22 mouse cellular contexts compared by ENCODE assay signal in the genomic region with DNA sequence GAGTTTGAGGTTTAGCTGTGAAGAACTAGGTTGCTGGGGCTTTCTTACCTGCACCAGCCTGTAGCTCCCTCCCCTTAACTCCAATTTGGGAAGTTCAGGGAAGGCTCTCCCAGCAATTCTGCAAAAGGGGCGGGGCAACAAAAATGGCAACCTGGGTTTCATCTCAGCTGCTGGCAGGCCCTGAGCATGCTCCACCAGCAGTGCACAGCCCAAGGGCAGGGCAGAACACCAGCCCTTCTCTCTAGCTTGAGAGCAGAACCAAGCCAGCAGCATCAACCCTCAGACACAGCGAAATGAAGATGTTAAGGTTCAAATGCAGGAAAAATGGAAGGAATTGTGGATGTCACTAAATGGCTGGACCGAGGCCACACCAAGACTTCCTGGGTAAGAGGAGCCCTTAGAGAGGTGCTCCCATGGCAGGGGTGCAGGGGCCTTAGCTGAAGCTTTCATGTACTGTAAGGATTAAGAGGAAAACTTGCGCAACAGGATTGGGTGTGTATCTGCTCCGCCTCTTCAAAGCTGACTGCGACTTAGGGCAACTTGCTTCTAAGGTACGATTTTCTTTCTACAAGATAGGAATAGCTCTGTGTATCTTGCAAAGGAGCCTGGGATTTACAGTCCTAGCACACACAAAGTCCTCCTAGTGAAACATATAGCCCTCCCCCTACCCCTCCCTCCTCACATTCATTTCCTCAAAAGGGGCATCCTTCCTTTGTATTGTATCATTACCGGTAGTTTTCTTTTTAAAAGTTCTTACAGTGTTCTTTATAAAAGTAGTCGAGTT.
DNase-seq lines count a peak whose midpoint lies in the region; ATAC-seq and TF ChIP-seq lines count a peak whose summit lies in the region.
"Had no signal": no experiment of that assay in that cellular context is flagged by ENCODE, and none has a peak within 500 bp of the region (broad histone marks: within the 10 kb centered on the region; RNA-seq: fewer than 3 reads in every experiment).

No protein-coding gene starts in this region.

- H3K36me3 ChIP-seq in hindbrain, embryonic 10.5 days = no peaks in the 10 kb centered on the region
- no peaks in the 10 kb centered on the region for H3K36me3 ChIP-seq in hindbrain, embryonic 11.5 days (ENCODE audit: control insufficient read depth, insufficient read depth, low read length)
- H3K36me3 ChIP-seq in E14TG2a.4 (ENCODE audit: insufficient read depth, low read length) (no peaks in the 10 kb centered on the region), myocyte (ENCODE audit: control insufficient read depth, insufficient read depth) (no peaks in the 10 kb centered on the region)
- no peaks in the 10 kb centered on the region for H3K36me3 ChIP-seq in embryonic facial prominence, embryonic 14.5 days (ENCODE audit: control insufficient read depth, insufficient read depth, low read length)
- H3K36me3 ChIP-seq in liver, postnatal 0 days (replicated peaks; ENCODE audit: insufficient read depth, low read length) = no peaks in the 10 kb centered on the region
- H3K36me3 ChIP-seq: limb, embryonic 12.5 days; neural tube, embryonic 15.5 days had no signal

- TF ChIP-seq CTCF in E14TG2a.4 (conservative IDR thresholded peaks at IDR 0.05; ENCODE audit: low read length) = no peak
- TF ChIP-seq CTCF in liver, postnatal 0 days (IDR thresholded peaks at IDR 0.05; ENCODE audit: low read depth) = no peak

- no peak overlapping the region for H3K4me3 ChIP-seq in hindbrain, embryonic 10.5 days
- no peak overlapping the region for H3K4me3 ChIP-seq in hindbrain, embryonic 11.5 days (ENCODE audit: low read depth, low read length)
- H3K4me3 ChIP-seq in E14TG2a.4 (replicated peaks; ENCODE audit: low read length) (peak overlapping the region; percentile 32; the same call in 1 of the 2 replicates), myocyte (no peak overlapping the region)
- no peak overlapping the region for H3K4me3 ChIP-seq in embryonic facial prominence, embryonic 14.5 days (ENCODE audit: low read depth, low read length)
- H3K4me3 ChIP-seq in liver, postnatal 0 days (ENCODE audit: low read depth, low read length) = no peak overlapping the region
- H3K4me3 ChIP-seq: forebrain, embryonic 13.5 days; heart, adult 2 months; limb, embryonic 12.5 days; megakaryocyte, embryonic 14.5 days; neural tube, embryonic 15.5 days had no signal

- TF ChIP-seq EP300 in liver, postnatal 0 days (IDR thresholded peaks at IDR 0.05; ENCODE audit: low read depth) = no peak

- no peak overlapping the region for H3ac ChIP-seq in myocyte (ENCODE audit: control insufficient read depth, insufficient read length)

- no peak for DNase-seq in hindbrain, embryonic 10.5 days (ENCODE audit: low spot score)
- no peak for DNase-seq in hindbrain, embryonic 11.5 days (ENCODE audit: low spot score)
- peak; percentile 79 for DNase-seq in embryonic facial prominence, embryonic 14.5 days (ENCODE audit: low spot score)
- DNase-seq in right cerebral cortex, adult 18-20 months = no peak
- DNase-seq in liver, postnatal 0 days = no peak
- no peak for DNase-seq in kidney, postnatal 14 days
- DNase-seq: B cell, adult 2 months; cerebellum, adult 11-12 months; cerebellum, postnatal 14 days; gastrocnemius, postnatal 25 days; heart, adult 2 months; midbrain, embryonic 14.5 days; right cerebral cortex, postnatal 25 days; thymus, postnatal 36 days had no signal

- no peak for ATAC-seq in hindbrain, embryonic 11.5 days (ENCODE audit: low FRiP score)
- ATAC-seq in embryonic facial prominence, embryonic 14.5 days (ENCODE audit: low read depth) = peak; percentile 67; the same call in 1 of the 2 replicates
- ATAC-seq in liver, postnatal 0 days = no peak
- ATAC-seq: forebrain, embryonic 13.5 days had no signal

- no peak for TF ChIP-seq POLR2A in myocyte (IDR thresholded peaks at IDR 0.05; ENCODE audit: insufficient read length, low read depth)

- H3K9me3 ChIP-seq in hindbrain, embryonic 10.5 days = no peaks in the 10 kb centered on the region
- H3K9me3 ChIP-seq in hindbrain, embryonic 11.5 days (ENCODE audit: control insufficient read depth, low read length) = no peaks in the 10 kb centered on the region
- H3K9me3 ChIP-seq in E14TG2a.4 (ENCODE audit: low read length) = no peaks in the 10 kb centered on the region
- no peaks in the 10 kb centered on the region for H3K9me3 ChIP-seq in embryonic facial prominence, embryonic 14.5 days (ENCODE audit: control insufficient read depth, low read length)
- H3K9me3 ChIP-seq in liver, postnatal 0 days (ENCODE audit: low read length) = no peaks in the 10 kb centered on the region
- H3K9me3 ChIP-seq: forebrain, embryonic 13.5 days; limb, embryonic 12.5 days; neural tube, embryonic 15.5 days had no signal

- H3K4me2 ChIP-seq in hindbrain, embryonic 11.5 days (replicated peaks; ENCODE audit: low read depth, low read length) = no peak overlapping the region
- H3K4me2 ChIP-seq in embryonic facial prominence, embryonic 14.5 days (ENCODE audit: low read depth, low read length) = no peak overlapping the region; the same call in 1 of the 2 replicates
- no peak overlapping the region for H3K4me2 ChIP-seq in myocyte (ENCODE audit: low read depth)
- H3K4me2 ChIP-seq in liver, postnatal 0 days (ENCODE audit: low read depth, low read length) = no peak overlapping the region
- H3K4me2 ChIP-seq: hindbrain, embryonic 14.5 days; limb, embryonic 12.5 days; neural tube, embryonic 15.5 days had no signal

- H3K27ac ChIP-seq in hindbrain, embryonic 10.5 days = peak overlapping the region; percentile 36; the same call in 1 of the 2 replicates
- no peak overlapping the region for H3K27ac ChIP-seq in hindbrain, embryonic 11.5 days (ENCODE audit: low read depth, low read length)
- no peak overlapping the region; the same call in 1 of the 2 replicates for H3K27ac ChIP-seq in embryonic facial prominence, embryonic 14.5 days (replicated peaks; ENCODE audit: low read depth, low read length)
- no peak overlapping the region for H3K27ac ChIP-seq in liver, postnatal 0 days (ENCODE audit: low read depth)
- H3K27ac ChIP-seq: hindbrain, embryonic 14.5 days; liver, embryonic 14.5 days; neural tube, embryonic 15.5 days had no signal

- no peaks in the 10 kb centered on the region for H3K79me2 ChIP-seq in myocyte (ENCODE audit: control insufficient read depth, insufficient read depth)

- H3K4me1 ChIP-seq in hindbrain, embryonic 10.5 days (replicated peaks) = peaks cover 37% of the 10 kb centered on the region
- no peaks in the 10 kb centered on the region for H3K4me1 ChIP-seq in hindbrain, embryonic 11.5 days (replicated peaks; ENCODE audit: control insufficient read depth, insufficient read depth, low read length)
- H3K4me1 ChIP-seq in E14TG2a.4 (replicated peaks; ENCODE audit: low read depth, low read length) = peaks cover 66% of the 10 kb centered on the region
- peaks cover 47% of the 10 kb centered on the region for H3K4me1 ChIP-seq in embryonic facial prominence, embryonic 14.5 days (ENCODE audit: control insufficient read depth, insufficient read depth, low read length)
- peaks cover 13% of the 10 kb centered on the region; the same call in 1 of the 2 replicates for H3K4me1 ChIP-seq in liver, postnatal 0 days (ENCODE audit: insufficient read depth)
- H3K4me1 ChIP-seq: megakaryocyte, embryonic 14.5 days had no signal

- no peak overlapping the region for H3K9ac ChIP-seq in hindbrain, embryonic 11.5 days (ENCODE audit: low read depth, low read length)
- no peak overlapping the region for H3K9ac ChIP-seq in embryonic facial prominence, embryonic 14.5 days (ENCODE audit: low read depth, low read length)
- no peak overlapping the region for H3K9ac ChIP-seq in liver, postnatal 0 days (replicated peaks)
- H3K9ac ChIP-seq: forebrain, embryonic 13.5 days; hindbrain, embryonic 14.5 days; limb, embryonic 12.5 days; liver, embryonic 14.5 days; neural tube, embryonic 15.5 days had no signal

- H3K27me3 ChIP-seq in hindbrain, embryonic 10.5 days (ENCODE audit: insufficient read depth, poor library complexity, severe bottlenecking) = no peaks in the 10 kb centered on the region
- H3K27me3 ChIP-seq in hindbrain, embryonic 11.5 days (ENCODE audit: control insufficient read depth, insufficient read depth, low read length) = no peaks in the 10 kb centered on the region
- H3K27me3 ChIP-seq in E14TG2a.4 (ENCODE audit: insufficient read depth, low read length) (no peaks in the 10 kb centered on the region), myocyte (ENCODE audit: control insufficient read depth, insufficient read depth, insufficient read length) (no peaks in the 10 kb centered on the region)
- no peaks in the 10 kb centered on the region for H3K27me3 ChIP-seq in embryonic facial prominence, embryonic 14.5 days (replicated peaks; ENCODE audit: control insufficient read depth, insufficient read depth, low read length)
- H3K27me3 ChIP-seq in liver, postnatal 0 days (ENCODE audit: insufficient read depth, low read length) = no peaks in the 10 kb centered on the region
- H3K27me3 ChIP-seq: forebrain, embryonic 13.5 days; limb, embryonic 12.5 days; megakaryocyte, embryonic 14.5 days; neural tube, embryonic 15.5 days had no signal

- 86% methylated on average over 9 of the region's 9 CpGs for WGBS in hindbrain, embryonic 10.5 days
- WGBS in hindbrain, embryonic 11.5 days = 85% methylated on average over 9 of the region's 9 CpGs
- WGBS in embryonic facial prominence, embryonic 14.5 days = 77% methylated on average over 9 of the region's 9 CpGs
- WGBS in liver, postnatal 0 days (ENCODE audit: insufficient replicate concordance) = 62% methylated on average over 9 of the region's 9 CpGs

TF ChIP-seq in myocyte, 11 proteins besides CTCF, POLR2A, EP300 and RAD21:
- TF ChIP-seq CEBPB (IDR thresholded peaks at IDR 0.05; ENCODE audit: insufficient read depth, poor library complexity, severe bottlenecking) = peak; percentile 51; the same call in 1 of the 2 replicates
- TF ChIP-seq MYOD1 (IDR thresholded peaks at IDR 0.05; ENCODE audit: control insufficient read depth in 1 of 3, insufficient read length in 2 of 3, low read depth in 2 of 3) = no peak
